Mouse (Mus musculus) CD4-positive, CD25-positive, alpha-beta regulatory T cell, adult 2 months (primary cell): ENCODE data around the gene Plxnb3.
A peak's percentile ranks its signal among the peaks of the same experiment; 100 is the strongest.

Experiments
- DNase-seq: peaks from one replicate; pipeline ENCODE4 v3.0.0-alpha.2; 2012; ENCODE audit warnings: low read depth, low spot score

The Plxnb3 gene

DNA sequence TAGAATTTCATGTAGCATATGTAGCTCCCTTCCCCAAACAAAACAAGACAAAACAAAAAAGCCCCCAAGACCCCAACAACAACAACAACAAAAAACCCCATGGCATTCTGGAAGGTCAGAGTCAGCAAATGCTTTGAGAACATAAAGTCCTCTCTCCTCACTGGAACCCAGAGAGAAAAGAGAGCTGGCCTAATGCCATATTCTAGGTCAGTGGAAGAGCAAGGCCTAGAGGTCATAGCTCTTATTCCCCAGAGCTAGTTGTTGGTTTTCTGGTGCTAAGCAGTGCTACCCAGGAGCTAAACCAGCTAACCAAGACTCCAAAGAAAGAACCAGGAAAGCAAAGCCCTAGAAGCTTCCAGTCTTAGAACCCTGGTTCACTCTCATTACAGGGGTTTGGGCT is 28.8 kb downstream of the Plxnb3 start:
- DNase-seq = no peak

- peak; percentile 96 for DNase-seq
Observed at GRCm38 (mm10) chrX:73786364-73787224, 29.7 kb downstream of the Plxnb3 start, which contains the start of the genes Idh3g and Ssr4. Gene Idh3g, minus strand, starts transcription at chrX:73786897. Gene Ssr4, plus strand, starts transcription at chrX:73787028.

GRCm38 (mm10) chrX:73787225-73787558 is 30.3 kb downstream of the Plxnb3 start:
- DNase-seq = no peak

DNA sequence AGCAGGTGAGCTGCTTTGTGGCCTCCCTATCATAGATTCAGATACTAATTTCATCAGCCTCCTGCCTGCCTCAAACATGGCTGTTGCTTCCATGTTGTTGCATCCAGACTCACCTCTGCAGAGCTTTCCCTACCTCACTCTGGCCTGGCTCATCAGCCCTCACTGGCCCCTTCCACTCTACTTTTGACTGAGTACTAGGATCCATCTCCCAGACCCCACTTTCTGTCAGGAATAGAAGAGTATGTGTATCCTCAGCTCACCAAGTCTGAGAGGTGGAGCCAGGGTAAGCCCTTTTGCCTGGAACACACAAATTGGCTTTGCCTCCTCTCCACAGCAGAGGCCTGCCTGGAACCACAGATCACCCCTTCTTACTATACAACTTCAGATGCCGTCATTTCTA is 31.6 kb downstream of the Plxnb3 start:
- DNase-seq = no peak

DNA sequence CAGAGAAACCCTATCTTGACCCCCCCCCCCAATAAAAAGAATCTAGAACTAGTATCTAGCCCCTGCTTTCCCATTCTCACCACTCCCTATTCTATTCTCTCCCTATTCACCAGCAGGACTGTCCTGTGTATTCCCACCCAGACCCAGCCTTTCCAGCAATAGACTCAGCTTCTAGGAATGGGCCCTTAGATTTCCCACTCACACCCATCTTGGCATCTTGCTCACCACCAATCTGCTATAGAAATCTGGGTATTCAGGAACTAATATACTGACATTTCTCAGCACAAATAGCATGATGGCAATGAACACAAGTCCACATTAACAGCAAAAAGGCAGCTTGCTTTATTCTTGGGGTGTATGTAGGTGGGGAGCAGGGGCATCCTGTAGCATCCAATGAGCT is 36.1 kb downstream of the Plxnb3 start:
- DNase-seq = no peak

DNA sequence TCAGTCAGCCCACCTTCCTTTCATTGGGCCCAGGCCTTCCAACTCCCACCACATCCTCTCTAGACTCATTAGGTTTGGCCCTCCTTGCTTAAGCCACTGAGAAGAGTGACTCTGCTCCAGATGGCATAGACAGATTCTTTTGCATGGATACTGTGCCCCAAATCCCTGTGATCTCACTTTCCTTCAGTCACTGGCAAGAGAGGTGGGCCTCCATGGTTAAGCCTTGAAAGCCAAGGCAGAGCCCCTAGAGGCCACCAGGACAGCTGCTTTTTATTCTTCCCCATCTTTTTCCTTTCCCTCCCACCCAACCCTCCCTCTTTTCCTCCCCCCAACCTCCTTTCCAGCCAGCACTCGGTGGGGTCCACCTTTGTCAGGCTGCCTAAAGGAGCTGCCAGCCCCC is 36.6 kb downstream of the Plxnb3 start:
- DNase-seq = no peak

DNA sequence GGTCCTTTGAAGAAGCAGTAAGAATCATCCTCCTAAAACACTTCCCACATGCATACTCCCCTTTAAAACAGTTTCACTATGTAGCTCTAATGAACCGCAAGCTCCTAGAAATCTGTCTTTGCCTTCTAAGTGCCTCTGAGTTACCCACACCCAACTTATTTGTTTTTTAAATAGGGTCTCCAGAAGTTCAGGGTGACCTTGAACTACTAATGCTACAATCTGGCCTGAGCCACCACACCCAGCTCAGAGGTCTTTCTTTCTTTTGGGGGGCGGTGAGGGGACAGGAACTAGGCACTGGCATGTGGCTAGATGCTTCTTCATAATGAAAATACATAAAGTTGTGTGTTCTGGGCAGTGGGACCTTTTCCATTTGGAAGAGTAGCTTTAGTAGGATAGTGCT is 40.6 kb downstream of the Plxnb3 start:
- DNase-seq = no peak

DNA sequence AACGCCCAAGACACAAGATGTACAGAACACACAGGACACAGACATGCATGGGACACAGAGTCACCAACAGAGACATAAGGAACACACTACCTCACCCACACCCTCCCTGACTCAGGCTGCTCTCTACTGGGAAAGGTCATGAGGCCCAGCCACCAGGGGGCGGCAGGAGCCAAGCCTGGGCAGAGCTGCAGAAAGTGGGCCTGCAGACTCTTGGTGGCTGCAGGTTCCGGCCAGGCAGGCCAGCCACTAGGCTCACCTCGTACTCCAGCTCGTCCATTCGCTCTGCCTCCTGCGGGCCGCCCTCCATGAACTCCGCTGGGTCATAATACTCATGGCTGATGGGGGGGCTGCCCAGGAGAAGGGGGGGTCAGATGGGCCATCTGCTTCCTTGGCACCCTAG is 41.6 kb downstream of the Plxnb3 start:
- peak; percentile 84 for DNase-seq

- DNase-seq = no peak
Observed at GRCm38 (mm10) chrX:73805814-73806213, 48.9 kb downstream of the Plxnb3 start.

DNA sequence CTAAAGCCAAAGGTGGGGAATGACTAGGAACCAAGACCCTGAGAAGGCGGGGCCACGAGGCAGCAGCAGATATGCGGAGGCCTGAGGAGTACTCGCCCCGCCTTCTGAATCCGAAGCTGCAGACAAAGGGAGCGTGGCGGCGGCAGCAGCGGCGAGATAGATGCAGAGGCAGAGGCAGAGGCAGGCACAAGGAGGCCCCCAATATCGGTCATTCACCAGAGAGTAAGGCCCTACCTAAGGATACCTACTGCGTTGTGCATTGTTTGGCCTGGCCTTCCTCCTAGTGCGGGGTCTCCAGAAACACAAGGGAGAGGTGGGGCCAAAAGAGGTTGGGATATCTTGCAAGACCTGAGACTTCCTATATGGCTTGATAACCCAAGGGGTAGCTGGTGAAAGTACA is 58.2 kb downstream of the Plxnb3 start:
- no peak for DNase-seq

- no peak for DNase-seq
Observed at GRCm38 (mm10) chrX:73816596-73817314, 59.9 kb downstream of the Plxnb3 start.
